Mouse (Mus musculus) Muller cell, postnatal 12 days (primary cell): ENCODE results near the gene Lrrc51.
A peak's percentile ranks its signal among the peaks of the same experiment; 100 is the strongest.
"Not testable (repeated sequence)": the region's sequence is repeated elsewhere in the genome, so short reads cannot be mapped to it uniquely, and the experiment has no call there.

Source experiments
- DNase-seq: peaks from one replicate; pipeline ENCODE4 v3.0.0-alpha.2; 2015; ENCODE audit errors: inconsistent ontology term

Gene Lrrc51

DNA sequence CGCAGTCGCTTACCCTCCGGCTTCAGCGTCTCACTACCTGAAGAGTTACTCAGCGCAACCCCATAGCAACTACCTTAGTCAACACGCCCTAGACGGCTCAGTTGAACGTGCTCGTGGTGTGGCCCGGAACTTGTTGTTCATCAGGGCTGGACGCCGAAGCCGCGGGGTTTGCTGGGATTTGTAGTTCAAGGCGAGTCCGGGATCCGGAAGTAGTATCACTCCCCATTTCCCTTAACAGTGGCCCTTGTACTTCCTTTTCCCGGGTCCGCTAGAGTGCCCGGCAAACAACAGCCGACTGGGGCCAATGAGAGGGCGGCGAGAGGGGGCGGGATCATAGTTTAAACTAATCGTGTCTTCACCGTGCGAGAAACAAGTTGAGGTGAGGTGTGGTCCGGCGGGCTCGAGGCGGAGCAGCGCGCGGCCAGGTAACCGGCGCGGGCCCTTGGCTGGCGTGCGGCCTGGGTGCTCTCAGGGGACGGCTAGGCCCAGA, at the start of gene Lrrc51, which contains the start of gene Numa1:
TSS of gene Lrrc51 (minus strand) at position 145 of the 490 bp plus-strand sequence.
TSS of gene Numa1 (plus strand) at position 361 of the 490 bp plus-strand sequence.
- DNase-seq = peak; percentile 98

- DNase-seq = no peak
Observed at GRCm38 (mm10) chr7:101982735-101983134, 49.0 kb upstream of the Lrrc51 start.

DNA sequence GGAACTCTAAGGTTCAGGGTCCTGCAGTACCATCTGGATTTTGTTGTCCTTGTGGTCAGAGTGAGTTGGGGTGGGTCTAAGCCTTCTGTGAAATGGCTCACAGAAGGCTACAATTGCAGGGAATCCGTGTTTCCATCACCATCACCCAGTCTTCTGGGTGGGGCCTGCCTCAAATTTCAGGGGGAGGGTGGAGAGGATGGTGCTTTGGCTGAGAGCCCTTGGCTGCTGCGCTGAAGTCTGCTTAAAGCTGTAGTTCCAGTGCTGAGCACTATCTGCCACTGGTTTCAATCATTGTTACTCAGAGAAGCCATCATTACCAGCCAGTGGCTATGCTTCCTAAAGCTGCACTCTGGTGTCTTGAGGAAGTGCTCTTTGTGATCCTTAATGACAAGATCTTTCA, 40.8 kb upstream of the Lrrc51 start:
- peak; percentile 29 for DNase-seq

GRCm38 (mm10) chr7:101973730-101974129, 40.0 kb upstream of the Lrrc51 start:
- DNase-seq = no peak

DNA sequence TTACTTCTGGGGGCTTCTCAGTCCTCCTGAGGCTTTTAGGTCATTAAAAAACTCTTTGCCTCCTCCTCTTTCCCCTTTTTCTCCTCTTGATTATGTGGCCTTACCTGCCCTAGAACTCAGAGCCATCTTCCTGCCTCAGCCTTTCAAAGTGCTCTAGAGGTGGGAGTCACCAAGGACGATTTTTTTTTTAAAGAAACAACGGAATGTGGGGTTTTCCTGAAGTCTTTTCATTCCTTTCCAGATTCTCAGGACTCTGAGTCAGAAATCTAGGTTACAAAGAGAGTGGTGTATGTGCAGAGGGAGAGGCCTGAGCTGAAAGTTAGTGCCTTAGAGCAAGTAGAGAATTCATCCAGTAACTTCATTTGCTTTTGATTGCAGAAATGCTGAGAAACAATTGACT, 38.0 kb upstream of the Lrrc51 start:
- DNase-seq = peak; percentile 70

GRCm38 (mm10) chr7:101970821-101971461, 37.2 kb upstream of the Lrrc51 start:
- DNase-seq = peak; percentile 91

GRCm38 (mm10) chr7:101970429-101970775, 36.7 kb upstream of the Lrrc51 start:
- peak; percentile 94 for DNase-seq

DNA sequence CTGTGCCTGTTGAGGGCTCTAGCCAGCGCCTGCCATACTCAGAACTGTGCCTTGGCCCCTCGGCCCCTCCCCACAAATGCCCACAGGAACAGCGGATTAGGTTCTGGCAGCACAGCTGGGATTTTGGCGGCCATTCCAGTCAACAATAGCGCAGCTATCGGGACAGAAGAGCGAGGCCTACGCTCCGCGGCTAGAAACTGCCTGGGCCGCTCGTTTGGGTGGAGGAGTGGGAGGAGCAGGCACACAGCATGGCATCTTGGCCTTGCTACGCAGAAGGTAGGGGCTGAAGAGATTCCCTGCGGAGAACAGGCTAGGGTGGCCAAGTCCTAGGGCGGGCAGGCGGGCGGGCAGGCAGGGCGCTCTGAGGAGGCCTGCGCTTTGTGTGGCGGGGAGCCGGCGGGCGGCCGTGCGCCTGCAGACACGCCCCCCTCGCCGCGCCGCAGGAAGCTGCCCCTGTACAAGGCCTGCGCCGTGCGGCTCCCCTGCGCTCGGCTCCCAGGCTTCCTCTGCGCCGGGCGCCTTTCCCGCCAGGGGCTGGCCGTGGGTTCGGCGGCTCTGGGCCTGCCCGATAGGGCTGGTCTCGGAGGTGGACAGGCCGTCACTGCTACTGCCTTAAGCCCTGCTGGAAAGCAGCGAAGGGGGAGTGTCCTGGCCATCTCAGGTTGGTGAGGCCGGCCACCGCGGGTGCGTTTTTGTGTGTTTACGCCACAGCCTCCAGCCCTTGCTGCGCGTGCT, 36.2 kb upstream of the Lrrc51 start:
- DNase-seq = peak; percentile 94

DNA sequence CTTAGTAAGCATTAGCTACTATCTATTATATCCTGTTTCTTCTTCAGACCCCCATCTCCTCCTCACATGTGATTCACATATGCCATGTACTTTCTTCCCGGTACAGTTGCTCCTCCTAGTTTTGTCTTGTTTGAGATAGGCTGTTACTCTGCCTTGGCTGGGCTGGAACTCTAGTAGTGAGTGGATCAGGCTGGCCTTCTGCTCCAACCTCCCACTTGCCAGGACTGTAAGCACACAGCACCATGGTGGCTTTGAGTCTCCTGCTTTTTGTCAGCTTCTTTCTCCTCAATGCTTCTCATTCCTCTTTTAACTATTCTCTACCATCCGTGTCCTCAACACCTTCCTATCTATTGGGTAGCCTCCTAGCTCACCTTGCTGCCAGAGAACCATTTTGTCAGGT, 35.1 kb upstream of the Lrrc51 start:
- DNase-seq = no peak

DNA sequence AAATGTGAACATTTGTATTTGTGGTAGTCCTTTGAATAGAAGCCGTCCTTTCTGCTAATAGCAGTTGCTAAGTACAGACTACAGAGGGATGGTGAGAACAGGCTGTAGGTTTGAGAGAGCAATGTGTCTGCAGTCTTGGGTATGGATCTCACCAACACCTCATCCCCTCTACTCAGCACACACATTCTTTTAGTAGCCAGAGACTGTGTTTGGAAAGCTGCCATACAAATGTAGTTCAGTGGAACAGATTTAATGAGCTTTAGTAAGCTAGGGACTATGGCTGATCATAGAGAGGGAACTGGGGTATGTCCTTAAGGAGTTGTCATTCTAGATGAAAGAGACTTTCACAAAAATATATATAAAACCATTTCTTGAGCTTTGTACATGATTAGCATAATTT, 33.6 kb upstream of the Lrrc51 start:
- DNase-seq = peak; percentile 57

GRCm38 (mm10) chr7:101965606-101966005, 31.9 kb upstream of the Lrrc51 start:
- no peak for DNase-seq

- DNase-seq = peak; percentile 44
Observed at GRCm38 (mm10) chr7:101964551-101964950, 30.9 kb upstream of the Lrrc51 start.

GRCm38 (mm10) chr7:101963621-101964020, 29.9 kb upstream of the Lrrc51 start:
- DNase-seq = no peak

GRCm38 (mm10) chr7:101962829-101963228, 29.1 kb upstream of the Lrrc51 start:
- no peak for DNase-seq

DNA sequence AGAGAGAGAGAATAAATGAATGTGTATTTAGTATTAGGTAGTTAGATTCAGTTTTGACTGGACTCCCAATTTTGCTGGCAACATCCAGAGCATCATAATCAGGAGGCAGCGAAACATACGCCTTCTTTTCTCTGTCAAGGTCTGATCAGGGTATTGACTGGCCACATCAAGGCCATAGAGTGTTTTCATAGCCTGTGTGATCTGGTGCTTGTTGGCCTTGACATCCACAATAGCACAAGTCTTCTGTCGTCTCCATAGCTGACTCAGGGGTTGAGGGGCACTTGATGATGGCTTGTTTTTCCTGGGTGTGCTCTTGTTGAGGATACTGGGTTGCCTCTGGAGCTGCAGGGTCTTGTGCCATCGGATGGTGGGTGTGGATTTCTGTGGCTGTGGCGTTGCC, 23.2 kb upstream of the Lrrc51 start:
- DNase-seq = no peak

DNA sequence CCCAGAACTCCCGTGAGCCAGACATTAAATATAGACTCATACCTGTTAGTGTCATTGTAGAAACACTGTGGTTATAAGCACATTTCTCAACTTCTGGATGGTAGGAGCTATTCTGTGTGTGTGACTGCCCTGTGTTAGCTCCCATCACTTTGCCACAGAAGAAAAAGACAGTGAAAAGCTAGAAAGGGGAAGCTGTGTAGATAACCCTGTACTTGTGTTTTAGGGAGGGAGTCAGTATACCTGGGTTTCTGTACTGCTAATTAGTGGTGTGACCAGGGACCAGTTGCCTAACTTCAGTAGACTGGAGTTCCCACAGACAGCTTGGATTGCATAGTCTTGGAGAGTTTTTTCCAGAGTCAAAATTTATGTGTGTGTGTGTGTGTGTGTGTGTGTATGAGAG, 22.8 kb upstream of the Lrrc51 start:
- no peak for DNase-seq

DNA sequence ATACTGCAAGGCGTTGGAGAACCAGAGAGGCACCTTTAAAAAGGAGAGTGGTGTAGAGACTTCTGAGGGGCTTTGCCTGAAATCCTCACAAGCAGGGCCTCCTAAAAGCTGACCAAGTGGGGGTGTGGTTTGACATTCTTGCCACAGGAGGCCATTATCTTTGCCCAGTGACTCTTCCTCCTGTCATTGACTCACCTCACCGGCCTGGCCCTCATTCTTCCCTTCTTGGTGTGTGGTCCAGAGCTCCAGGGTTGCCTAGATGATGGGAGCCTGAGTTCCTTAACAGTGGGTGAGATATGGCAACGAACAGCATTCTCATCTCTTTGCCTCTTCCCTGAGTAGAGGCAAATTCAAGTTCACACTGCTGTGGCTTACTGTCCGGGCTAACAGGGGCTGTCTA, 22.2 kb upstream of the Lrrc51 start:
- DNase-seq = peak; percentile 51

DNA sequence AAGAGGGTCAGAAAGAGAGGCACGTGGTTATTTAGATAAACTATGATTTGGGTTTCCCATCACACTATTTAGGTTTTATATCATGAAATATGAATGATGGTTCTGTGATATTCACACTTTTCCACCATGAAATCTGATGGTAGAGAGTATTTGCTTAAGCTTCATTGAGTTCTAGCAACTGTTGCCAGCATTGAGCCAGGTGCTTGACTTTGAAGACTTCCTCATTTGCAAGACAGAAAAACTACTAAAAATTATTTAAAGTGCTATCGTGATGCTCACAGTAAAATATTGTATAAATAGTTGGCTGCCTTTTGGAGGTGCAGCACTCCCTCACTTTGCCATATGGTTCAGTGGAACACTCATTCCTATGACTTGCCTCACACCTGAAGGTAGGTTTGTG, 21.6 kb upstream of the Lrrc51 start:
- no peak for DNase-seq

- DNase-seq = no peak
Observed at GRCm38 (mm10) chr7:101954163-101954562, 20.5 kb upstream of the Lrrc51 start.

- no peak for DNase-seq
Observed at GRCm38 (mm10) chr7:101952098-101952497, 18.4 kb upstream of the Lrrc51 start.

- no peak for DNase-seq
Observed at GRCm38 (mm10) chr7:101951648-101952047, 18.0 kb upstream of the Lrrc51 start.

GRCm38 (mm10) chr7:101949008-101949407, 15.3 kb upstream of the Lrrc51 start:
- not testable (repeated sequence) for DNase-seq

- DNase-seq = no peak
Observed at GRCm38 (mm10) chr7:101939758-101940157, 6.1 kb upstream of the Lrrc51 start.
